14 mouse cellular contexts compared by ENCODE assay signal in genomic region chr7:65940988-65941387, GRCm38 (mm10).
"Had no signal": no experiment of that assay in that cellular context is flagged by ENCODE, and none has a peak within 500 bp of the region (broad histone marks: within the 10 kb centered on the region; RNA-seq: fewer than 3 reads in every experiment).

No protein-coding gene starts in this region.

- H3K27ac ChIP-seq: kidney, embryonic 15.5 days; left cerebral cortex, adult 2 months; liver, embryonic 13.5 days; midbrain, embryonic 12.5 days had no signal

- H3K4me2 ChIP-seq: kidney, embryonic 15.5 days; liver, embryonic 13.5 days; midbrain, embryonic 12.5 days had no signal

- DNase-seq: kidney, postnatal 10 days; kidney, postnatal 36 days; layer of hippocampus, postnatal 36 days; liver, embryonic 13.5 days; lung, adult 2 months; lung, postnatal 14 days; lung, postnatal 4 days; thymus, adult 18-20 months; thymus, postnatal 36 days had no signal

- H3K36me3 ChIP-seq: kidney, embryonic 15.5 days; liver, embryonic 13.5 days; midbrain, embryonic 12.5 days had no signal

- H3K4me1 ChIP-seq: midbrain, embryonic 12.5 days had no signal

- H3K9ac ChIP-seq: kidney, embryonic 15.5 days; liver, embryonic 13.5 days; midbrain, embryonic 12.5 days had no signal

- ATAC-seq: midbrain, embryonic 16.5 days had no signal

- H3K4me3 ChIP-seq: kidney, embryonic 15.5 days; left cerebral cortex, adult 2 months; liver, embryonic 13.5 days; midbrain, embryonic 12.5 days; myocyte had no signal

- H3K9me3 ChIP-seq: kidney, embryonic 15.5 days; liver, embryonic 13.5 days; midbrain, embryonic 12.5 days had no signal

- H3K27me3 ChIP-seq: kidney, embryonic 15.5 days; liver, embryonic 13.5 days; midbrain, embryonic 12.5 days had no signal
